ENCODE assay signal across 9 mouse cellular contexts in the genomic region with DNA sequence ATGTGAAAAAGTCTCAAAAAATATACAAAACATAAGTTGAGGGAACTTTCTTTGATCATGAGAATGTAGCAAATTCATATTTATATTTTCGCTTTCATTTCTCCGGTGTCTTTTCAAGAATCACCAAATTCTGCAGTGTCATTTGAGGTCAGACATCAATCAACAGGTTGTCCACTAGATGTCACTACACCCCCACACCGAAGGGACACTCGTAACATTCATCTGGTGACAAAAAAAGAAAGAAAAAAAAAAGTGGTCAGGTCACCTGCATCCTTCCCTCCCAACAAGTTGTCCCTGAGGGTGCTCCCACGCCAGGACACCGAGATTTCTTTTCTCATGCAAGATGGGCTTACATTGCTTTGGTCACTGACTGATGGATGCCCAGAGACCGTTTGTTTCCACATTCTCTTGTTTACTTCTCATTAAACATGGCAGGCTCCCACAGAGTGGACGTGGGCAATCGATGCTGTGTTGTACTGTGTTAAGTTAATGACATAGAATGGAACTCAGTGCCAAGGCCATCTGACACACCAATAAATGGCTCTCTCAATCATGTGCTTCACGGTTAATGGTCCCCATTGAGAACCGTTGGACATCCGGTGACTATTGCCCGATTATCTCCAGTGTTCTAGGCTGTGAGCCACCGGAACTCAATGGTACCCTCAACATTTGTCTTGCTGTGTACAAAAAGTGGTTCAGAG.
DNase-seq lines count a peak whose midpoint lies in the region; ATAC-seq and TF ChIP-seq lines count a peak whose summit lies in the region.
"Had no signal": no experiment of that assay in that cellular context is flagged by ENCODE, and none has a peak within 500 bp of the region (broad histone marks: within the 10 kb centered on the region; RNA-seq: fewer than 3 reads in every experiment).

No protein-coding gene starts in this region.

- DNase-seq in heart, adult 18-20 months: peak; percentile 17 to 60
- DNase-seq in heart, embryonic 10.5 days (ENCODE audit: low spot score): no peak
- DNase-seq in spleen, adult 2 months (ENCODE audit: low read depth in 1 of 2, low spot score in 2 of 2): peak; percentile 7 to 21
- no peak for DNase-seq in spleen, adult 12 weeks (ENCODE audit: low spot score)
- DNase-seq in adrenal gland, postnatal 14 days: peak; percentile 67
- peak; percentile 74 for DNase-seq in induced T-regulatory cell, adult 2 months (ENCODE audit: low read depth)

- peak; percentile 70; the same call in 1 of the 2 replicates for ATAC-seq in neutrophil, adult 5-6 weeks (ENCODE audit: extremely low read depth, insufficient number of reproducible peaks, low FRiP score, poor library complexity, severe bottlenecking)
- ATAC-seq in erythroid progenitor cell, adult 5-6 weeks (replicated peaks; ENCODE audit: low FRiP score, poor library complexity, severe bottlenecking): no peak

- peaks cover 6% of the 10 kb centered on the region; the same call in 1 of the 2 replicates for H3K4me1 ChIP-seq in heart, embryonic 10.5 days
- no peaks in the 10 kb centered on the region for H3K4me1 ChIP-seq in spleen, adult 2 months (ENCODE audit: control insufficient read depth, insufficient read depth, insufficient read length)

- no peak overlapping the region for H3K4me3 ChIP-seq in heart, embryonic 10.5 days
- no peak overlapping the region for H3K4me3 ChIP-seq in spleen, adult 2 months (ENCODE audit: extremely low read depth, insufficient read depth, insufficient read length)
- H3K4me3 ChIP-seq: stomach, embryonic 15.5 days had no signal

- TF ChIP-seq POLR2A in spleen, adult 2 months (IDR thresholded peaks at IDR 0.05; ENCODE audit: low read depth, low read length): no peak

- H3K27me3 ChIP-seq in heart, embryonic 10.5 days (ENCODE audit: insufficient read depth, poor library complexity, severe bottlenecking): no peaks in the 10 kb centered on the region
- no peaks in the 10 kb centered on the region for H3K27me3 ChIP-seq in spleen, adult 2 months (ENCODE audit: control insufficient read depth, insufficient read depth, low read length)
- H3K27me3 ChIP-seq: stomach, embryonic 15.5 days had no signal

- H3K9me3 ChIP-seq in heart, embryonic 10.5 days: no peaks in the 10 kb centered on the region
- H3K9me3 ChIP-seq: stomach, embryonic 15.5 days had no signal

- peak; percentile 43; the same call in 1 of the 2 replicates for TF ChIP-seq CTCF in spleen, adult 2 months (IDR thresholded peaks at IDR 0.05; ENCODE audit: extremely low read depth, insufficient read depth, insufficient read length, insufficient replicate concordance)

- WGBS in heart, embryonic 10.5 days: 76% methylated on average over 14 of the region's 14 CpGs
- 62% methylated on average over 14 of the region's 14 CpGs for WGBS in spleen, adult 2 months

- H3K36me3 ChIP-seq in heart, embryonic 10.5 days: no peaks in the 10 kb centered on the region
- H3K36me3 ChIP-seq in spleen, adult 2 months (ENCODE audit: control insufficient read depth, insufficient read depth, low read length): no peaks in the 10 kb centered on the region
- H3K36me3 ChIP-seq: stomach, embryonic 15.5 days had no signal

- no peak overlapping the region for H3K27ac ChIP-seq in heart, embryonic 10.5 days
- H3K27ac ChIP-seq in spleen, adult 2 months (ENCODE audit: insufficient read depth, low read length): no peak overlapping the region
- H3K27ac ChIP-seq: stomach, embryonic 15.5 days had no signal

Comparison
In these comparisons a context has a peak if more than half of its experiments do, and no peak if none do; other contexts are left out.
1. DNase-seq: peak in heart, adult 18-20 months (2 of 2), spleen, adult 2 months (2 of 2), adrenal gland, postnatal 14 days (single experiment) and induced T-regulatory cell, adult 2 months (single experiment); none in heart, embryonic 10.5 days (single experiment) and spleen, adult 12 weeks (single experiment).